Mouse (Mus musculus): Measurements from ENCODE around the gene Sdc3. TPM values are rescaled to one million over a fixed set of nuclear protein-coding genes. Genes with fewer than 3 reads are reported as not detected.

Sdc3 gene
- polyA plus RNA-seq, 1 experiment from 2014 or later: 10.4 TPM

GRCm38 (mm10) chr4:130838585-130838984 is 46.2 kb downstream of the Sdc3 start:
- peak; percentile 60 for DNase-seq (ENCODE audit: low spot score)

GRCm38 (mm10) chr4:130841107-130841840 is 48.9 kb downstream of the Sdc3 start:
- peak; percentile 79 for DNase-seq (ENCODE audit: low spot score)
- H3K4me2 ChIP-seq (replicated peaks; ENCODE audit: low read depth, low read length): no peak overlapping the region
- H3K4me1 ChIP-seq (ENCODE audit: insufficient read depth, low read depth, low read length): peaks cover 7% of the 10 kb centered on the region; the same call in 1 of the 2 replicates
- peak overlapping the region; percentile 4; the same call in 1 of the 2 replicates for H3K27ac ChIP-seq (ENCODE audit: low read length)
- 17% methylated on average over 7 of the region's 8 CpGs for WGBS
- no peak overlapping the region for H3K4me3 ChIP-seq (ENCODE audit: low read depth, low read length)
- TF ChIP-seq EP300 (IDR thresholded peaks at IDR 0.05) (0 out of 2 replicates have a peak, but pooled peaks have one; percentile 27), CTCF (IDR thresholded peaks at IDR 0.05) (no peak)
- no peaks in the 10 kb centered on the region for H3K27me3 ChIP-seq (replicated peaks; ENCODE audit: insufficient read depth, low read length)
- H3K9me3 ChIP-seq (ENCODE audit: low read length): no peaks in the 10 kb centered on the region
- no peak overlapping the region for H3K9ac ChIP-seq (replicated peaks; ENCODE audit: low read depth)
- ATAC-seq: peak; percentile 88
- H3K36me3 ChIP-seq (ENCODE audit: insufficient read depth, low read length): no peaks in the 10 kb centered on the region

More at GRCm38 (mm10) chr4:130838585-130838984, 46.2 kb downstream of the Sdc3 start:
- Histone ChIP-seq H3K9me3 (ENCODE audit: low read length) (no peaks in the 10 kb centered on the region), H3K4me3 (ENCODE audit: low read depth, low read length) (no peak overlapping the region), H3K36me3 (ENCODE audit: insufficient read depth, low read length) (no peaks in the 10 kb centered on the region), H3K9ac (replicated peaks; ENCODE audit: low read depth) (no peak overlapping the region), H3K4me2 (replicated peaks; ENCODE audit: low read depth, low read length) (no peak overlapping the region), H3K27ac (ENCODE audit: low read length) (no peak overlapping the region), H3K27me3 (replicated peaks; ENCODE audit: insufficient read depth, low read length) (no peaks in the 10 kb centered on the region), H3K4me1 (ENCODE audit: insufficient read depth, low read depth, low read length) (peaks cover 7% of the 10 kb centered on the region; the same call in 1 of the 2 replicates)
- WGBS: 22% methylated on average over 11 of the region's 11 CpGs
- peak; percentile 38 for ATAC-seq
- no peak for TF ChIP-seq EP300 (IDR thresholded peaks at IDR 0.05)
- no peak for TF ChIP-seq CTCF (IDR thresholded peaks at IDR 0.05)

GRCm38 (mm10) chr4:130848814-130849213 is 56.5 kb downstream of the Sdc3 start:
- no peak overlapping the region for H3K9ac ChIP-seq (replicated peaks; ENCODE audit: low read depth)
- ATAC-seq (no peak), DNase-seq (ENCODE audit: low spot score) (no peak)
- H3K27me3 ChIP-seq (replicated peaks; ENCODE audit: insufficient read depth, low read length): no peaks in the 10 kb centered on the region
- TF ChIP-seq EP300 (IDR thresholded peaks at IDR 0.05) (no peak), CTCF (IDR thresholded peaks at IDR 0.05) (no peak)
- H3K4me2 ChIP-seq (replicated peaks; ENCODE audit: low read depth, low read length): no peak overlapping the region
- 81% methylated on average over 14 of the region's 14 CpGs for WGBS
- no peaks in the 10 kb centered on the region for H3K4me1 ChIP-seq (ENCODE audit: insufficient read depth, low read depth, low read length)
- H3K36me3 ChIP-seq (ENCODE audit: insufficient read depth, low read length): no peaks in the 10 kb centered on the region
- no peak overlapping the region for H3K4me3 ChIP-seq (ENCODE audit: low read depth, low read length)
- no peak overlapping the region for H3K27ac ChIP-seq (ENCODE audit: low read length)
- no peaks in the 10 kb centered on the region for H3K9me3 ChIP-seq (ENCODE audit: low read length)

GRCm38 (mm10) chr4:130857661-130858060 is 65.3 kb downstream of the Sdc3 start:
- no peaks in the 10 kb centered on the region for H3K9me3 ChIP-seq (ENCODE audit: low read length)
- TF ChIP-seq CTCF (IDR thresholded peaks at IDR 0.05): peak; percentile 50
- TF ChIP-seq EP300 (IDR thresholded peaks at IDR 0.05): no peak
- no peak overlapping the region for H3K4me2 ChIP-seq (replicated peaks; ENCODE audit: low read depth, low read length)
- H3K9ac ChIP-seq (replicated peaks; ENCODE audit: low read depth): no peak overlapping the region
- no peak overlapping the region for H3K4me3 ChIP-seq (ENCODE audit: low read depth, low read length)
- no peak overlapping the region for H3K27ac ChIP-seq (ENCODE audit: low read length)
- H3K27me3 ChIP-seq (replicated peaks; ENCODE audit: insufficient read depth, low read length): peaks cover 4% of the 10 kb centered on the region; the same call in 1 of the 2 replicates
- WGBS: 62% methylated on average over 8 of the region's 8 CpGs
- no peaks in the 10 kb centered on the region for H3K36me3 ChIP-seq (ENCODE audit: insufficient read depth, low read length)
- no peak for DNase-seq (ENCODE audit: low spot score)
- ATAC-seq: no peak
- no peaks in the 10 kb centered on the region; the same call in 1 of the 2 replicates for H3K4me1 ChIP-seq (ENCODE audit: insufficient read depth, low read depth, low read length)

GRCm38 (mm10) chr4:130858880-130859279 is 66.5 kb downstream of the Sdc3 start:
- no peak overlapping the region for H3K27ac ChIP-seq (ENCODE audit: low read length)
- 88% methylated on average over 7 of the region's 7 CpGs for WGBS
- H3K9me3 ChIP-seq (ENCODE audit: low read length): no peaks in the 10 kb centered on the region
- peaks cover 4% of the 10 kb centered on the region; the same call in 1 of the 2 replicates for H3K27me3 ChIP-seq (replicated peaks; ENCODE audit: insufficient read depth, low read length)
- H3K36me3 ChIP-seq (ENCODE audit: insufficient read depth, low read length): no peaks in the 10 kb centered on the region
- ATAC-seq (no peak), DNase-seq (ENCODE audit: low spot score) (no peak)
- no peak for TF ChIP-seq EP300 (IDR thresholded peaks at IDR 0.05)
- TF ChIP-seq CTCF (IDR thresholded peaks at IDR 0.05): no peak
- H3K4me3 ChIP-seq (ENCODE audit: low read depth, low read length): no peak overlapping the region
- H3K4me2 ChIP-seq (replicated peaks; ENCODE audit: low read depth, low read length): no peak overlapping the region
- no peaks in the 10 kb centered on the region; the same call in 1 of the 2 replicates for H3K4me1 ChIP-seq (ENCODE audit: insufficient read depth, low read depth, low read length)
- no peak overlapping the region for H3K9ac ChIP-seq (replicated peaks; ENCODE audit: low read depth)

GRCm38 (mm10) chr4:130859467-130859866 is 67.1 kb downstream of the Sdc3 start:
- no peaks in the 10 kb centered on the region for H3K9me3 ChIP-seq (ENCODE audit: low read length)
- no peaks in the 10 kb centered on the region for H3K36me3 ChIP-seq (ENCODE audit: insufficient read depth, low read length)
- DNase-seq (ENCODE audit: low spot score): no peak
- H3K27me3 ChIP-seq (replicated peaks; ENCODE audit: insufficient read depth, low read length): peaks cover 4% of the 10 kb centered on the region; the same call in 1 of the 2 replicates
- no peak overlapping the region for H3K9ac ChIP-seq (replicated peaks; ENCODE audit: low read depth)
- TF ChIP-seq CTCF (IDR thresholded peaks at IDR 0.05) (no peak), EP300 (IDR thresholded peaks at IDR 0.05) (no peak)
- no peak overlapping the region for H3K4me3 ChIP-seq (ENCODE audit: low read depth, low read length)
- WGBS: 57% methylated on average over 8 of the region's 8 CpGs
- no peaks in the 10 kb centered on the region; the same call in 1 of the 2 replicates for H3K4me1 ChIP-seq (ENCODE audit: insufficient read depth, low read depth, low read length)
- no peak overlapping the region for H3K27ac ChIP-seq (ENCODE audit: low read length)
- no peak for ATAC-seq
- H3K4me2 ChIP-seq (replicated peaks; ENCODE audit: low read depth, low read length): no peak overlapping the region

All from lung, postnatal 0 days (tissue).